Mouse (Mus musculus) thymus, adult 2 months (tissue): ENCODE results near the gene Iqsec3.

Experiments
- CTCF ChIP-seq: fragments of 200-500 bp; IDR thresholded peaks from 2 replicates; pipeline ENCODE4 v1.5.1; 2012; ENCODE audit warnings: mild to moderate bottlenecking, control low read depth, low read length, moderate library complexity, borderline replicate concordance; ENCODE audit not compliant: control insufficient read depth, poor library complexity, insufficient read depth; ENCODE audit errors: extremely low read depth
- POLR2A ChIP-seq: fragments of 200-500 bp; IDR thresholded peaks from 2 replicates; pipeline ENCODE4 v1.6.1; 2012; ENCODE audit warnings: mild to moderate bottlenecking, low read length, control low read depth, moderate library complexity; ENCODE audit not compliant: control insufficient read depth, poor library complexity, insufficient read depth; ENCODE audit errors: extremely low read depth

DNA sequence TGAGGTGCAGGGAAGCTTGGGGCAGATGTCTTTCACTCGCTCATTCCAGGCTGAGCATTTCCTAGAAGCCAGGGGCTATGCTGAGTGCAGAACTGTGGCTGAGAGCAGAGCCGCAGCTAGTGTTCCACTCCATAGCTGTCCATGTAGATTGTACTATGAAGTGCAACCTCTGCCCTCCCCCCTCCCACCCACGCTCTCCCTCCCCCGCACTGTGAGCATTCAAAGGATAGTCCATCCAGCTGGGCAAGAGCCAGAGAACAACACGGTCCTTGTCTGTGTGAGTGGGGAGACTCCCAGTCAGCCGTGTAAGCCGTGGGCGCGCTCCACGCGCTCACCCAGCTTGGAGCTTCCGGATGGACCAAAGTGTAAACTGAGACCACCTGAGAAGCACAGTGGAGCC, 49.1 kb downstream of the Iqsec3 start:
- TF ChIP-seq CTCF (no peak), POLR2A (no peak)
